22 mouse cellular contexts compared by ENCODE assay signal in genomic region chr8:103816101-103816894, GRCm38 (mm10).
DNase-seq lines count a peak whose midpoint lies in the region; ATAC-seq and TF ChIP-seq lines count a peak whose summit lies in the region.
"Had no signal": no experiment of that assay in that cellular context is flagged by ENCODE, and none has a peak within 500 bp of the region (broad histone marks: within the 10 kb centered on the region; RNA-seq: fewer than 3 reads in every experiment).

No protein-coding gene starts in this region.

- no peak overlapping the region for H3K4me2 ChIP-seq in lung, embryonic 14.5 days
- no peak overlapping the region for H3K4me2 ChIP-seq in embryonic facial prominence, embryonic 15.5 days (replicated peaks)
- H3K4me2 ChIP-seq in limb, embryonic 15.5 days = no peak overlapping the region
- H3K4me2 ChIP-seq: heart, embryonic 11.5 days; hindbrain, embryonic 13.5 days; intestine, embryonic 15.5 days; liver, embryonic 11.5 days; neural tube, embryonic 13.5 days had no signal

- TF ChIP-seq CTCF in lung, embryonic 14.5 days (IDR thresholded peaks at IDR 0.05; ENCODE audit: low read depth) = no peak

- H3K36me3 ChIP-seq in lung, embryonic 14.5 days (ENCODE audit: insufficient read depth) = no peaks in the 10 kb centered on the region
- H3K36me3 ChIP-seq in embryonic facial prominence, embryonic 15.5 days = no peaks in the 10 kb centered on the region
- no peaks in the 10 kb centered on the region for H3K36me3 ChIP-seq in limb, embryonic 15.5 days
- H3K36me3 ChIP-seq: forebrain, embryonic 10.5 days; hindbrain, embryonic 13.5 days; intestine, embryonic 15.5 days; neural tube, embryonic 13.5 days had no signal

- ATAC-seq in frontal cortex, adult (ENCODE audit: low TSS enrichment) = peak; percentile 72
- no peak for ATAC-seq in lung, embryonic 14.5 days (ENCODE audit: insufficient read depth)
- no peak for ATAC-seq in embryonic facial prominence, embryonic 15.5 days (ENCODE audit: insufficient number of reproducible peaks, low FRiP score, low TSS enrichment, low read depth)
- peak; percentile 64; the same call in 1 of the 2 replicates for ATAC-seq in limb, embryonic 15.5 days (ENCODE audit: insufficient number of reproducible peaks, low FRiP score, low TSS enrichment, low read depth)
- ATAC-seq: CD4-positive, CD25-positive, alpha-beta regulatory T cell, adult 4 months; intestine, embryonic 15.5 days had no signal

- no peaks in the 10 kb centered on the region for H3K27me3 ChIP-seq in lung, embryonic 14.5 days (ENCODE audit: insufficient read depth, low read length)
- H3K27me3 ChIP-seq in embryonic facial prominence, embryonic 15.5 days = no peaks in the 10 kb centered on the region
- no peaks in the 10 kb centered on the region for H3K27me3 ChIP-seq in limb, embryonic 15.5 days
- H3K27me3 ChIP-seq: hindbrain, embryonic 13.5 days; intestine, embryonic 15.5 days; neural tube, embryonic 13.5 days had no signal

- H3K4me3 ChIP-seq in lung, embryonic 14.5 days (ENCODE audit: low read depth, low read length) = no peak overlapping the region
- H3K4me3 ChIP-seq in embryonic facial prominence, embryonic 15.5 days (replicated peaks) = no peak overlapping the region
- no peak overlapping the region for H3K4me3 ChIP-seq in limb, embryonic 15.5 days
- H3K4me3 ChIP-seq: forebrain, embryonic 10.5 days; hindbrain, embryonic 13.5 days; intestine, embryonic 15.5 days; neural tube, embryonic 13.5 days had no signal

- 49% methylated on average over 15 of the region's 15 CpGs for WGBS in lung, embryonic 14.5 days
- WGBS in embryonic facial prominence, embryonic 15.5 days = 57% methylated on average over 15 of the region's 15 CpGs
- 48% methylated on average over 15 of the region's 15 CpGs for WGBS in limb, embryonic 15.5 days

- no peak for DNase-seq in frontal cortex, adult 2 months (ENCODE audit: extremely low spot score in 1 of 2, low spot score in 1 of 2)
- DNase-seq in lung, embryonic 14.5 days = no peak
- no peak for DNase-seq in lung, postnatal 10 days
- DNase-seq in adipocyte (ENCODE audit: low spot score) = no peak
- no peak for DNase-seq in Muller cell, postnatal 12 days (ENCODE audit: inconsistent ontology term)
- DNase-seq: adrenal gland, adult 2 months; cerebellum, postnatal 36 days; gastrocnemius, postnatal 36 days; heart, postnatal 14 days; lung, adult 2 months; right cerebral cortex, postnatal 25 days; thymus, adult 18-20 months had no signal

- H3K9ac ChIP-seq in lung, embryonic 14.5 days = no peak overlapping the region
- no peak overlapping the region for H3K9ac ChIP-seq in embryonic facial prominence, embryonic 15.5 days
- H3K9ac ChIP-seq in limb, embryonic 15.5 days = no peak overlapping the region
- H3K9ac ChIP-seq: hindbrain, embryonic 13.5 days; intestine, embryonic 15.5 days; neural tube, embryonic 13.5 days had no signal

- peaks cover 26% of the 10 kb centered on the region for H3K4me1 ChIP-seq in lung, embryonic 14.5 days (ENCODE audit: insufficient read depth)
- peaks cover 39% of the 10 kb centered on the region for H3K4me1 ChIP-seq in embryonic facial prominence, embryonic 15.5 days
- peaks cover 43% of the 10 kb centered on the region for H3K4me1 ChIP-seq in limb, embryonic 15.5 days

- peak overlapping the region; percentile 96; the same call in 1 of the 2 replicates for H3K27ac ChIP-seq in lung, embryonic 14.5 days (ENCODE audit: low read depth)
- peak overlapping the region; percentile 93 for H3K27ac ChIP-seq in embryonic facial prominence, embryonic 15.5 days (replicated peaks)
- peak overlapping the region; percentile 81 for H3K27ac ChIP-seq in limb, embryonic 15.5 days
- H3K27ac ChIP-seq: forebrain, embryonic 10.5 days; hindbrain, embryonic 13.5 days; neural tube, embryonic 13.5 days had no signal

- H3K9me3 ChIP-seq in lung, embryonic 14.5 days (ENCODE audit: low read depth, low read length) = no peaks in the 10 kb centered on the region
- no peaks in the 10 kb centered on the region for H3K9me3 ChIP-seq in embryonic facial prominence, embryonic 15.5 days (replicated peaks)
- no peaks in the 10 kb centered on the region for H3K9me3 ChIP-seq in limb, embryonic 15.5 days
- H3K9me3 ChIP-seq: forebrain, embryonic 10.5 days; hindbrain, embryonic 13.5 days; intestine, embryonic 15.5 days; neural tube, embryonic 13.5 days had no signal

Comparison
In these comparisons a context has a peak if more than half of its experiments do, and no peak if none do; other contexts are left out.
1. ATAC-seq: peak in frontal cortex, adult (single experiment) and limb, embryonic 15.5 days (single experiment); none in lung, embryonic 14.5 days (single experiment) and embryonic facial prominence, embryonic 15.5 days (single experiment).
2. Peak in every context shown above with its lines, with median percentiles within 50 percentile points of each other: H3K27ac ChIP-seq.